8 mouse cellular contexts compared by ENCODE assay signal in genomic region chr1:39701274-39701602, GRCm38 (mm10). TPM values are rescaled to one million over a fixed set of nuclear protein-coding genes. Genes with fewer than 3 reads are reported as not detected.
DNase-seq lines count a peak whose midpoint lies in the region; ATAC-seq and TF ChIP-seq lines count a peak whose summit lies in the region.

No protein-coding gene starts in this region.

- TF ChIP-seq POLR2A in cerebellum, adult 2 months (IDR thresholded peaks at IDR 0.05; ENCODE audit: borderline replicate concordance, insufficient read depth, low read length), result no peak

- WGBS in midbrain, embryonic 14.5 days, result 0% methylated on average over 9 of the region's 9 CpGs
- WGBS in cerebellum, adult 2 months, result 44% methylated on average over 9 of the region's 9 CpGs

- peaks cover 23% of the 10 kb centered on the region for H3K4me1 ChIP-seq in midbrain, embryonic 14.5 days (ENCODE audit: control insufficient read depth, insufficient read depth, low read length)
- peaks cover 7% of the 10 kb centered on the region; the same call in 1 of the 2 replicates for H3K4me1 ChIP-seq in cerebellum, adult 2 months (ENCODE audit: control insufficient read depth, insufficient read depth, low read length)

- H3K4me2 ChIP-seq in midbrain, embryonic 14.5 days (ENCODE audit: low read length), result peak overlapping the region; percentile 29

- no peaks in the 10 kb centered on the region for H3K36me3 ChIP-seq in midbrain, embryonic 14.5 days (ENCODE audit: control insufficient read depth, insufficient read depth, low read length)

- peak; percentile 57; the same call in 1 of the 2 replicates for ATAC-seq in midbrain, embryonic 14.5 days (ENCODE audit: low FRiP score, low TSS enrichment)

- no peaks in the 10 kb centered on the region for H3K9me3 ChIP-seq in midbrain, embryonic 14.5 days (ENCODE audit: control insufficient read depth, low read length)

- no peak overlapping the region for H3K9ac ChIP-seq in midbrain, embryonic 14.5 days (replicated peaks; ENCODE audit: low read length)

- H3K4me3 ChIP-seq in midbrain, embryonic 14.5 days (replicated peaks; ENCODE audit: low read depth, low read length), result no peak overlapping the region
- H3K4me3 ChIP-seq in cerebellum, adult 2 months (replicated peaks; ENCODE audit: insufficient read depth, low read depth, low read length), result no peak overlapping the region

- peak overlapping the region; percentile 52 for H3K27ac ChIP-seq in midbrain, embryonic 14.5 days (replicated peaks; ENCODE audit: low read depth, low read length)
- H3K27ac ChIP-seq in cerebellum, adult 2 months (ENCODE audit: insufficient read depth, low read length), result no peak overlapping the region

- DNase-seq in gastrocnemius, postnatal 14 days, result peak; percentile 39
- DNase-seq in gastrocnemius, postnatal 25 days, result no peak
- peak; percentile 16 for DNase-seq in right cerebral cortex, postnatal 4 days
- DNase-seq in right cerebral cortex, postnatal 36 days (ENCODE audit: low spot score in 2 of 2), result no peak
- DNase-seq in midbrain, embryonic 14.5 days, result peak; percentile 80
- no peak for DNase-seq in cerebellum, postnatal 25 days
- no peak for DNase-seq in layer of hippocampus, postnatal 25 days (ENCODE audit: extremely low spot score in 1 of 2, low spot score in 1 of 2)
- DNase-seq in cerebellum, adult 2 months, result no peak

- TF ChIP-seq CTCF in cerebellum, adult 2 months (IDR thresholded peaks at IDR 0.05; ENCODE audit: borderline replicate concordance, insufficient read depth, low read depth, low read length), result no peak

- H3K27me3 ChIP-seq in midbrain, embryonic 14.5 days (ENCODE audit: control insufficient read depth, insufficient read depth, low read length), result no peaks in the 10 kb centered on the region
- no peaks in the 10 kb centered on the region for H3K27me3 ChIP-seq in cerebellum, adult 2 months (ENCODE audit: control insufficient read depth, insufficient read depth, low read length)

- intact Hi-C loops in gastrocnemius, postnatal 14 days (cut with DNase I; ENCODE audit: low total_unique reads), result no loop called here

RNA-seq across cellular contexts. Expression of gene Rfx8, which starts 19.6 kb away (rescaled TPM):
- under 1 TPM; 0.10 to 0.18 TPM for total RNA-seq in gastrocnemius, postnatal 14 days (2021)
- under 1 TPM in 1 of 2 experiments, not detected in 1; 0.18 TPM for total RNA-seq in gastrocnemius, postnatal 25 days (2021)
- polyA plus RNA-seq in midbrain, embryonic 14.5 days (2014; fragmentation: Nextera tagmentation; extraction: Ambion mirVana), result 0.13 and 0.22 TPM in 2 replicates
- total RNA-seq in layer of hippocampus, postnatal 25 days (2021), result under 1 TPM; 0.19 to 0.54 TPM
- polyA plus RNA-seq in cerebellum, adult 2 months (2012; rRNA removed), result 0.26 and 0.29 TPM in 2 replicates

RNA-seq across cellular contexts. Expression of gene Creg2, which starts 50.0 kb away (rescaled TPM):
- total RNA-seq in gastrocnemius, postnatal 14 days (2021), result under 1 TPM; 0.06 to 0.07 TPM
- total RNA-seq in gastrocnemius, postnatal 25 days (2021), result under 1 TPM in 1 of 2 experiments, not detected in 1; 0.05 TPM
- polyA plus RNA-seq in midbrain, embryonic 14.5 days (2014; fragmentation: Nextera tagmentation; extraction: Ambion mirVana), result 4.2 and 5.8 TPM in 2 replicates
- total RNA-seq in layer of hippocampus, postnatal 25 days (2021), result 10 to 100 TPM; 84.2 to 90.8 TPM
- 6.0 and 8.2 TPM in 2 replicates for polyA plus RNA-seq in cerebellum, adult 2 months (2012; rRNA removed)

Comparison
In these comparisons a context has a peak if more than half of its experiments do, and no peak if none do; other contexts are left out.
1. DNase-seq: peak in gastrocnemius, postnatal 14 days (single experiment), right cerebral cortex, postnatal 4 days (single experiment) and midbrain, embryonic 14.5 days (single experiment); none in gastrocnemius, postnatal 25 days (single experiment), right cerebral cortex, postnatal 36 days (0 of 2), cerebellum, postnatal 25 days (0 of 2), layer of hippocampus, postnatal 25 days (0 of 2) and cerebellum, adult 2 months (0 of 2).
2. RNA of gene Creg2, which starts 50.0 kb away (total RNA-seq): 84.2 to 90.8 TPM in layer of hippocampus, postnatal 25 days; 0.06 to 0.07 TPM in gastrocnemius, postnatal 14 days and 0.05 TPM in gastrocnemius, postnatal 25 days; every median in the first group is over 10 times any median in the second.